Mouse (Mus musculus) mesoderm, embryonic 11.5 days (tissue): ENCODE results near the gene Lkaaear1.

Experiments
- DNase-seq: peaks from one replicate; pipeline ENCODE4 v3.0.0-alpha.2; 2012; ENCODE audit warnings: low read depth, low spot score

The Lkaaear1 gene

DNA sequence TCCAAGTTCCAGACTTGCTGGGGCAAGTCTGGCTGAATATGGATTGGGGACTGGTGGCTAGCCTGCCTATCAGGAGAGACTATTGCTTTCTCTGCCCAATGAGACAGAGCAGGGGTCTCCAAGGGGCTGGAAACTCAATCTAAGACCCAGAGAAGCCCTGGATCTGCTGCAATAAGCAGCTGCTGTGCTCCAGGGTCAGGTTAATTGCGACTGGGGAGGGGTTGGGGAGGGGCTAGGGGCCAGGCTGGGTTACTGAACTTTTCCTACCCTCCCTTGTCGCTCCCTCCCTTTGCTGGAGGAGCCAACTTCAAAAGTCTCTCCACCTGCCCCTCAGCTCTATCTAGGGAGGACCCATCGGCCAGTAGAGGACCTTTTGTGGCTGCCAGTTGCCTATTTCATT, 41.5 kb downstream of the Lkaaear1 start, which contains the start of gene Gm29797:
Gene Gm29797, plus strand, starts transcription at position 301 of the 400 bp plus-strand sequence.
- DNase-seq, result no peak

DNA sequence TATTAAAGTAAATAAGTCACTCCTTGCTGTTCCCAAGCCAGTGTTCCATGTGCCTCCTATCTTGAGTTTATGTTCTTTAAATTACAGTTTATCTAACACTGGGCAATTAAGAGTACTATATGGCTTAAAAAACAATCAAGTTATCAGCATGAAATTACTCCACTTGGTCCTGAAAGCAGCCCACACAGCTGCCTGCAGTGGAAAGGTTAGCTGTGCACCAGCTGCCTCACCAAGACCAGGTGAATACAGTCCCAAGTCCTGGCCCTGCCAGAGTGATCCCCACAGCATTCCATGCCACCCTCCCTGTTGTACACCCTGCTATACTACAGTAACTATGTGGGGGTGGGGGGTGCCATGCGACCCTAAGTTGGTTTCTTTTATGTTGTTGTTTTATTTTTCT, 44.7 kb downstream of the Lkaaear1 start:
- no peak for DNase-seq

DNA sequence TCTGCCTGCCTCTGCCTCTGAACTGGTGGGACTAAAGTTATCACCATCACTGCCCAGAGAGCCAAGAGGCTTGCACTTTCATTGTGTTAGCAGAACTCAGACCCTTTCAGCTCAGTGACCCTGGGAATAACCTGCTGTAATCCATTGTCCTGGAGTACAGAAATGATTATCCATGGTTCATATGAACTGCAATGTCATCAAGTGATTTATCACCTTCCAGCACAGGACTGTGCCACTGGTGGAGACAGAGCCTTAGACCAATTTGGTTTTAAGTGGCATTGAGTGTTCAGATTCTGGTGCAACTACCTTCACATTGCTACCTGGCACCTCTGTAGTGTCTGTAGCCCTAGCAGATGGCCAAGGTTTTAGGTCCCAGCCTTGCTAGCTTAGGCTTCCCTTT, 45.2 kb downstream of the Lkaaear1 start:
- no peak for DNase-seq

DNA sequence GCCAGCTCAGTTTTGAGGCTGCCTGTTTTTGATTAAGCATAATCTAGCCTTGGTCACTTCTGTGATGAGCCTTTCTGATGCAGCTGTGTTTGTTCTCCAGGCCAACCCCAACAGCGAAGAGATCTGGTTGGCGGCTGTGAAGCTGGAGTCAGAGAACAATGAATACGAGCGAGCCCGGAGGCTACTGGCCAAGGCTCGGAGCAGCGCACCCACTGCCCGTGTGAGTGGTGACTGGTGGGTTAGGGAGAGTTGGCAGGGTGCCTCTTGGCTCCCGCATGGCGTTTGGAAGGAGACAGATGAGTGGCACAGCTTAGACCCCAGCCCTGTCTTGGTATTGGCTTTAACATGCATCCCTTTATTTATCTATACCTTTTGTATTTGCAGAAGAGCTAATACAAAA, 49.3 kb downstream of the Lkaaear1 start:
- no peak for DNase-seq
